Mouse (Mus musculus) layer of hippocampus, postnatal 14 days (tissue): ENCODE results near the gene Srrt. TPM values are rescaled to one million over a fixed set of nuclear protein-coding genes. Genes with fewer than 3 reads are reported as not detected.
A peak's percentile ranks its signal among the peaks of the same experiment; 100 is the strongest.

Experiments
- DNase-seq, 2 experiments: peaks; one replicate each; pipeline ENCODE4 v3.0.0; 2021 to 2022; ENCODE audit warnings: low spot score in 2 of 2, mixed read lengths in 1 of 2
- long read RNA-seq, 2 experiments: library from polyadenylated mRNA; stranded (forward); transcript quantifications; one replicate each; pipeline ENCODE4 v2.0.0; 2021
- total RNA-seq, 2 experiments: library from RNA; stranded (reverse); gene quantifications; 2 replicates each; pipeline ENCODE4 v1.2.3; 2021

The Srrt gene
- total RNA-seq, result 100 to 1,000 TPM; 189 to 217 TPM
- long read RNA-seq, experiment 1, transcript Srrt-201 (20 exons, 3,024 nt), result major isoform, 14 of 66 reads
- long read RNA-seq, experiment 1, partial matches to known transcripts, result 23 of 66 reads
- long read RNA-seq, experiment 1, other reads (novel, unspliced or antisense), result 23 of 66 reads
- long read RNA-seq, experiment 2, transcript Srrt-212 (20 exons, 2,988 nt), result minor isoform, 9 of 89 reads
- long read RNA-seq, experiment 2, transcript Srrt-201 (20 exons, 3,024 nt), result major isoform, 14 of 89 reads
- long read RNA-seq, experiment 2, partial matches to known transcripts, result 48 of 89 reads
- long read RNA-seq, experiment 2, other reads (novel, unspliced or antisense), result 16 of 89 reads

DNA sequence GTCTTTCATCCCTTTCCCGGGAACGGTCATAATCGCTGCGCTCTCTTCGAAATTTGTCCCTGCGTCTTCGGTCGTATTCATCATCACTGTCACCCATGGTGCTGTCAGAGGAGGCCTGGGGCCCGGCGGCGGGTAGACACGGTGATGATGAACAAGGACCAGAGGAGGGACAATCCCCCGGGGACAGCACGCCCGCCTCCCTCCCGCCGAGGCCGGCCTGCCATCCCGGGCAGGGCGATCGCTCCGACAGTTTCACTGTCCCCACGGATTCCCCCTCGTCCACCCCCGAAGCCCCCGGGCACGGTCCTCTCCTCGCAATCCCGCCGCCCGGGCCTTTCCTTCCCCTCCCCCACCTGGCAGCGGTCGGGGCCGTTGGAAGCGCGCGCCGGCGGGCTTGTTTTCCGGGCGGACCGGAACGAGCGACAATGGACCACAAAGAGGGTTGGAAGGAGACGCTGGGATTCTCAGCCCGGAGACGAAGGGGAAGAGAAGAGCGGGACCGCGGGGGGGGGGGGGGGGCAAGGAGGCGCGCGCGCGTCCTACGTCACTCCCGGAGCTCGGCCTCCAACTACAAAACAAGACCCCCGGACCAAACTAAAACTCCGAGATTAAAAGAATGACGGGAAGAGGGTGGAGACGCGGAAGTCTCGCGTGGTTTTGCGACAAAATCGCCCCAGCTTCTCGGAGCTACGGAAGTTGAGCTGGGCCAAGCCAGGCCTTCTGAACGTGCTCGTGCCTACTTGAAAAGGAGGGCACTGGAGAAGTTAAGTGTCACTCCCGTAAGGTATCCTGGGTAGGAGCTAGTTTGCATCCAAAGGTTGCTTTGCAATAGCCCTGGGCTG lies at the start of gene Srrt:
TSS of gene Srrt (minus strand) at position 604 of the 842 bp plus-strand sequence.
- DNase-seq, result peak; percentile 91 to 96

DNA sequence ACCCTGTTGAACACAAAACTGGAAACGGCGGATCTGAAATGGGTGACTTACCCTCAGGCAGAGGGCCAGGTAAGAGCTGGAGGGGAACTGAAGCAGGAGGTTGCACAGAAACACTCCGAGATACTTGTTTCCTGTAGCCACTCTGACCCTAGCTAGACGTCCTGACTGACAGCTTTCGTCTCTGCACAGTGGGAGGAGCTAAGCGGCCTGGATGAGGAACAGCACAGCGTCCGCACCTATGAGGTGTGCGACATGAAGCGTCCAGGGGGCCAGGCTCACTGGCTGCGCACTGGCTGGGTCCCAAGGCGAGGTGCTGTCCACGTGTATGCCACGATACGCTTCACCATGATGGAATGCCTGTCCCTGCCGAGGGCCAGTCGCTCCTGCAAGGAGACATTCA lies 46.6 kb upstream of the Srrt start:
- no peak for DNase-seq

DNA sequence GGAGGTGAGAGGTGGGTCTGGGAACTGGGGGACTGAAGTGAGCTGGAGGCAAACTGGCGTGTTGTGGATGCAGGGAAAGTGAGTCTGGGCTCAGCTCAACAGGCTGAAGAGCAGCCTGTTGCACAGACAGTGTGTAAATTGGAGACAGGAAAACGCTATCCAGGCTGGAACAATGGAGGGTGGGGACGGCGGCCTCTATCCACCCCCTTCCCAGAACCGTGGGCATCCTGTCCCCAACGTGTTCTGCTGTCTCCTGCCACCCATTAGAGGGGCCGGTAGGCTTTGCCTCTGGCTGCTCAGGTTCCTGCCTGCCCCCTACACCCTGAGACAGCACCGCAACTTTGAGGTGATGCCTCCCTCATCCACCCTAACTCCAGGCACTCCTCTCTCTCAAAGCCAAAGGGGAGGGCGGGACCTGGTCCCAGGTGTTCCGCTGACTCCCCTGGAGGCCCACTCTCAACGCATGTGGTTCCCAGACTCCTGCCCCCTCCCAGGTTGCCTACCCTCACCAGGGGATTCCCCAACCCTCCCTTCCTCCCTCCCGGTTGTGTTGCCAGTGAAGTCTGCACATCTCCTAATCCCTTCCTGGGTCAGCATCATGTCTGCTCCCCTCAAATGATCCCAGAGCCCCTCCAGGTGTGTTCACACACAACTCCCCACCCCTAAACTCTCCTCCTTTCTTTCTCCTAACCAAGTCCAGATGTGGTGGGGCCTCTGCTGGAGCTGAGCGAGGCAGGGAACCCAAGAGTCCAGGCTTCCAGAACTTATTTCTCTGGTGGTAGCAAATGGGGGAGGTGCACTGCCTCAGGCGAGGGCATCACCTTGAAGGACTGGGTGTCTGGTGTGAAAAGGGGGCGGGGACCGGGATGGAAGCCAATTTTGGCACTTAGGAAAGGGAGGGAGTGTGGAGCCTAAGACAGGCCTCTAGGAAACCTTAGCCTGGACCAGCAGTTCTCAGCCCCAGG lies 44.8 kb upstream of the Srrt start:
- DNase-seq, result no peak

DNA sequence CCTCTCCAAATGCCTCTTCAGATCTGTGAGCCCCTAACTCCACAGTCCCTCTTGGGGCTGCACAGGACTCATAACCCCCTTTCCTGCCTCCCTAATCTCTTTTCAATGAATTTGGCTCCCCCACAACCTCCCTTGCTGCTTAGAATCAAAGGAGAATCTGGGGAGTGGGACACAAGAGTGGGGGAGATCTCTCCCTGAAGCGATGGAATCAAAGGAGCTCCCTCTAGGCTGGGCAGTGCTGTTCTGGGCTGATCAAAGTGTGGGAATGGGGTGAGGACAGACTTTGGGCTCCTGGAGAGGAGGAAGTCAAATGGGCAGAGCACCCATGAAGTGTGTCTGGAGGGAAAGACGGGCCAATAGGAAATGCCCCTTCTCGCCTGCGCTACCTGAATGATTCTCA lies 43.9 kb upstream of the Srrt start:
- no peak for DNase-seq

DNA sequence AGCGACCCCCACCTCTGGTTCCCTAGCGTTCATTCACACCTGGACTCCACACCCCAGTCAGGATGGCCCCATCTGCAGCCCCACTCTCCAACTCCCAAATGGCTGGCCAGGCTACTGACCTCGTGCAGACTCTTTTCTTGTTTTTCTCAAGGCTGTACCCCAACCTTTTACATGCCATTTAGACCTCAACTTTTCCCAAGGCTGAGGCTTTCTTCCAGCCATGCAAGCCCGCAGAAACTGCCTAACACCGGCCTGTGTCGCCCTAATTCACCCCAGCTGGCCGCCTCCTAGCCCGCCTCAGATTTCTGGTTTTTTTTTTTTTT lies 43.5 kb upstream of the Srrt start:
- DNase-seq, result no peak

DNA sequence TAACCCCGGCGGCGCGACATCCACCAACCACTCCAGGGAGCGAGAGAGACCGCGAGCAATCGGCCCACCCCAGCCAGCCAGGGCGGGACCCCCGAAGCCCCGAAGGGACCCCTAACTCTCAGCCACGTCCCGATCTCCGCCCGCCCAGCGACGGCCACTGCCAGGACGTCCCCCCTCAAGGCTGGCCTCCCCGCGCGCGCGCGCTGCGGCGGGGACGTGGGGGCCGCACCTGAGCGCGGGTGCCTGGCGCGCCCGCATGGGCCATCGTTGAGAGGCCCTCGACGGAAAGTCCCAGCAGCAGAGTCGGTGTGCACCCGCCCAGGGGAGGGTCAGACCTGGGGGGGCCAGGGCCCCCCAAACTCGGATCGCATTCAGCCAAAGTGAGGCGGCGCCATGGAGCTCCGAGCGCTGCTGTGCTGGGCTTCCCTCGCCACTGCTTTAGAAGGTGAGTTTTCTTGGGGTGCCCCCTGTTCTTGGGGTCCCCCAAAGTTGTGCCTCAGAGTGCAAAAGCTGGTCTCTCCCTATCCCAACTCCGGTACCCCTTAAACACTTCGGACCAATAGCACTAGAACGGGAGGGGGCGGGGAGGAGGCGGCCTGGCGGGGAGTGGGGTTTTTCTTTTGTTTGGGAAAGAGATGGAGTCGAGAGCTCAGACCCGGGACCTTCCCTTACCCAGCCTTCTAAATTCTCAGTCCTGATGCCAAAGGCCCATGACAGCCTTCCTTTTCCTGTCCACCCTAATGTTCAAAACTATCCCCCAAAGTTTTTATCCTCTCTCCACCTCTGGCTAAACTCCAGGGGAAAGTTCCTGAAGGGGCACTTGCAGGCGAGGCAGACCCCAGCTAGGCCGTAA lies 43.0 kb upstream of the Srrt start:
- DNase-seq, result no peak

DNA sequence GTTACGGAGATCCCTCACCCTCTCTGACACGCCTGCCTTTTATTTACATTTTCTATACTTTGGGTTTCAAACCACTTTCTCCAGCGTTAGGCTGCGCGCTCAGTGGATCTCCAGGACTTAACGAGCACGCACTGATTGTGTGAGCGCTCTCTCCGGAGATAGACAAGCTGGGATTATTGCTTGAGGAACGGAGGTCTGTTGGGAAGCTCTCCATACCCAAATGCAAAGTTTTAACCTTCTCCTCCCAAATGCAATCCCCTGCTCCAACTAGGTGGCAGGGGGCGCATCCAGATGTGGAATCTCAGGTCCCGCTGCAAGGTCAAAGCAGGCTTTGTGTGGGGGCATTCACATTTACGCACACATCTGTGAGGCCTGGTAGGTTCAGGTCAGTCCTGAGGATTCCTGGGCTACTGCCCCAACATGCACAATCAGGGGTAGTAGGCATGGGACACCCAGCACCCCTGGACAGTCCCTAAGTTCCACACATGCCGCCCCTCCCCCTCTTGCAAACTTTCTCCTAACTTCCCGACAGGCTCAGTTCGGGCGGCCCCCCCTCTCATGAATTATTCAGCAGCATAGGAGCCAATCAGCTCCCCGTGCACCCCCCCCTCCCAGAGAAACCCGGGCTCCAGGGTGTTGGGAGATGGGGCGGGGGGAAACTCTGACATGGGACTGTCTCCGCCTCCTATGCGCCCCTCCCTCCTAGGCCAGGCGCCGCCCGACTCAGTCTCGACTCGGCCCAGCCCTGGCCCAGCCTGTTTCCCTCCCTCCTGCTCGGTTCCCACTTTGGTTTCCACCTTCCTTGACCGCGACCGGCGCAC lies 42.1 kb upstream of the Srrt start, which contains the start of gene Ephb4:
TSS of gene Ephb4 (plus strand) at position 726 of the 821 bp plus-strand sequence.
- peak; percentile 51 to 73 for DNase-seq

DNA sequence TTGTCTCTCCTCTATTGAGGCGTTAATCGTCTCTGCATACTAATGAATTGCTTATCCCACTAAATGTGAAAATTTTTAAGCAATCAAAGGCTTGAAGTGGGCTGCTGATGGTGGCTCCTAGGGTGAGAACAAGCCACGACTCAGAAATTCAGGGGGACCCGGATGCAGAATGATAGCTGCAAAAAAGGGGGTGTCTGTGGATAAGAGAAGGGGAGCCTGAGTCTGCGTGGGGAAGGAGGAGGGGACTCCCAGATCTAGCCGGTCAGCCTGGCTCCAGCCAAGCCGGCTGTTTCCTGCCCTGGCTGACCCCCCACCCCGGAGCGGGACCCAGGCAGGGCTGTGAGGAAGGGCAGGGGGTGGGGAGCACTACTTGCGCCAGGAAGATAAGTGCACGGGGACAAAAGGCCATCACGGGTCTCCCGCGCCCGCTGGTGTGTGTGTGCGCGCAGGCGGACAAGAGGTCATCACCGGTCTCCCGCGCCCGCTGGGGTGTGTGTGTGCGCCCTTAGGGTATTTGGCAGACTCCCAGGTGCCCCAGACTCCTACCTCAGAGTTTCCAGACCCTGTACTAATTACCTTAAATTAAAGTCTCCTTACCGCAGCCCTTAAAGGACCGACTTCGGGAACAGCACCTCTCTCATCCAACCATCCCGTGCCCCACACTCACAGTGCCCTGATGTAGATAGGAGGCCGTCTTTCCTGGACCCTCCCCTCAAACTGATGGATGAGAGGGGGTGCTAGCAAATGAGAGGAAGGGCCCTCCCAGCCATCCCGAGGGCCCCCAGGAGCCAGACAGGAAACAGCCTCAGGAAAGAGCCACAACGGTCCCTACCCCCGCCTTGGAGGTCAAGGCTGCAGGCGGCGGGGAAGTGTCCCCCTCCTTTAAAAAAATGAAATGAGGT lies 41.3 kb upstream of the Srrt start:
- no peak for DNase-seq

DNA sequence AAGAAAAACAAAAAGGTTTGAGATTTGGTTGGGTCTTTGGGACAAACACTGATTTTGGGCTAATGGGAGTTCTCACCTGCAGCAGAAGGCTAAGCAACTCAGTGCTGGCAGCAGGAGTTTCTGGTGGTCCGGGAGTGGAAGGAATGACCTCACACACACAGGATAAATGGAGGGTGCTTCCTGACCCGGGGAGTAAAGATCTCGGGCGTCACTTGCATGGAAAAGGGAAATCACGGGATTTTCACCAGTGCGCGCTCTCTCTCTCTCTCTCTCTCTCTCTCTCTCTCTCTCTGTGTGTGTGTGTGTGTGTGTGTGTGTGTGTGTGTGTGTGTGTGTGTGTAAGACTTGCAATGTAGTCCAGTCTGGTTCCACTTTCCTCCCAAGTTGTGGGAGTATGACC lies 40.4 kb upstream of the Srrt start:
- DNase-seq, result no peak

DNA sequence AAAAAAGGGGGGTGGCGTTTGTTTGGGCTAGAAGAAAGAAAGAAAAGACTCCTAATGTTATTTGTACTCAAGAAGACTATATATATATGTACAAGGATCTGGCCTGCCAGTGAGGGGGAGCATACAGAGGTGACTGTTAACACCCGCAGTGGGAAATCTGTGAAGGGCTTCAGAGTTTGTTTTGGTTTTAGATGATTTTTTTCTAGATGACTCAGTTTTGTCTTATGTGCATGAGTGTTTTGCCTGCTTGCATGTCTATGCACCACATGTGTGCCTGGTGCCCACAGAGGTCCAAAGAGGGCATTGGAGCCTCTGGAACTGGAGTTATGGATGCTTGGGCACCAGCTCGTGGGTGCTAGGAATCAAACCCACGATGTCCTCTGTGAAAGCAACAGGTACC lies 39.5 kb upstream of the Srrt start:
- DNase-seq, result no peak

DNA sequence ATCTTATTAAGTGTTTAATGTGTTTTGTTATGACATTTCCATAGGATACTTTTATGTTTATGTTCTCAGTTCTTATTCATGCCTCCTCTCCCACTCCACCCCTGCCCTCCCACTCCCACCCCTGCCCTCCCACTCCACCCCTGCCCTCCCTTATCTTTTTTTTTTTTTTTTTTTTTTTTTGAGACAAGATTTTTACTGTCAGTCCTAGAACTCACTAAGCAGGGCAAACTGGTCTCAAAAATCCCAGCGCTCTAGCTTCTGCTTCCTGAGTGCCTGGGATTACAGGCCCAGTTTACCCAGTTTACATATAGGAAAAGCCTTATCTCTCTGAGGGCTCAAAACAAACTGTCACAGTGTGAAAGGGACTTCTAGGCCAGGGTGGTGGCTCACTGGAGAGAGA lies 38.9 kb upstream of the Srrt start:
- DNase-seq, result no peak

DNA sequence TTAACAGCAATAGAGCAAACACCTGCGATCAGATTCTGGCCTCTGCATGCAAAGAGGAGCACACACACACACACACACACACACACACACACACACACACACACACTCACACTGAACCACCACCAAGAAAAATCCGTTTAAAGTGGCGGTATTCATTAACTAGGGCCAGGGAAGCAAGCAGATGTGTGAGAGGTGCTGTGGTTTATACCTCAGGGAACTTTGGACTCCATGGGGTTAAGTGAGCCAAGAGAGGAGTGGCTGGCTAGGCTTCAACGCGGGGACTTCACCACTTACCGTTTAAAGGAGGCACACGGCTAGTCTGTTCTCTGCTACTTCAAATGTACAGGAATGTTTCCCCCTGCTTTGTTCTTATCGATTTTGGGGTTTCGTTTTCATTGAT lies 38.3 kb upstream of the Srrt start:
- no peak for DNase-seq

DNA sequence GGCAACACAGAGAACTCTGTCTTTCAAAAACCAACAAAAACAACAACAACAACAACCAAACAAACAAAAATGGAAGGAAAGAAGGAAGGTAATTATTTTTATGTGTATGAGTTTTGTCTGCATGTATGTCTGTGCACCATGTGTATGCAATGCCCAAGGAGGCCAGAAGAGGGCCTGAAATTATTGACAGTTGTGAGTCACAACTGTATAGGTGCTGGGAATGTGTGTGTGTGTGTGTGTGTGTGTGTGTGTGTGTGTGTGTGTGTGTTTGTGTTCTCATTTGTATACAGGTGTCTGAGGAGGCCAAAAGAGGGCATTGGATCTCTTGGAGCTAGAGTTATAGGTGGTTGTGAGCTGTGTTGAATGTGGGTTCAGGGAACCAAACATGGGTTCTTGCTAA lies 36.4 kb upstream of the Srrt start:
- DNase-seq, result no peak

DNA sequence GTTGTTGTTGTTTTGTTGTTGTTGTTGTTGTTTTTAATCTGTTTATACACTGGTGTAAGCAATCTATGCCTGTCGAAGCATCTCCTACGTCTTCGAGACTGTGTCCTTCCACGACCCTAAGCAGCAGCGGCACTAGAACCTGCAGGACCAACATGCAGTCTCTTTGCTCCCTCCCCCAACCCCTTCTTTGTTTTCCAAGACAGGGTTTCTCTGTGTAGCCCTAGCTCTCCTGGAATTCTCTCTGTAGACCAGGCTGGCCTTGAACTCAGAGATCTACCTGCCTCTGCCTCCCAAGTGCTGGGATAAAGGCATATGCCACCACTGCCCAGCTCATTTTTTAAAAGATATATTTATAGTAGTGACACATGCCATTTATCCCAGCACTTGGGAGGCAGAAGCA lies 35.9 kb upstream of the Srrt start:
- no peak for DNase-seq

DNA sequence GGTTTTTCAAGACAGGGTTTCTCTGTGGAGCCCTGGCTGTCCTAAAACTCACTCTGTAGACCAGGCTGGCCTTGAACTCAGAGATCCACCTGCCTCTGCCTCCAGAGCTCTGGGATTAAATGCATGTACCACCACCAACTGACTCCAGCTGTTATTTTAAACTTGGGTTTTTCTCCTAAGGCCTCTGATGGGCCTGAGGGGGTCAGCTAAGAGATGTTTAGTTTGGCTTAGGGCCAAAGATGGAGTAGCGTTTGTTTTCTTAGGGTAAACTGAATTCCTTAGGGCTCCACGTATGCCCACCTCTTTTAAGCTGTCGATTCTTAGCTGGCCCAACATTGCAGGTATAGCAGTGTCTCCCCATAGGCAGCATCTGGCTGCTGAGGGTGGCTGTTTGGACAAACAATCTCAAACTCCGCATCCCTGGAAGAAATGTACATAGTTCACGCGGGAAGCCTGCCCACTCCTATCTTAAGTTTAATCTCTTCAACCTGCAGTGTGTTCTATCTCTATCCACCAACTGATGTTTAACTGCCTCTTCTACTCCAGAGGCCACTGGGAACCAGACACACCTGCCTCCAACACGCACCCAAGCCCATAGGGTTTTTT lies 35.0 kb upstream of the Srrt start:
- DNase-seq, result no peak

DNA sequence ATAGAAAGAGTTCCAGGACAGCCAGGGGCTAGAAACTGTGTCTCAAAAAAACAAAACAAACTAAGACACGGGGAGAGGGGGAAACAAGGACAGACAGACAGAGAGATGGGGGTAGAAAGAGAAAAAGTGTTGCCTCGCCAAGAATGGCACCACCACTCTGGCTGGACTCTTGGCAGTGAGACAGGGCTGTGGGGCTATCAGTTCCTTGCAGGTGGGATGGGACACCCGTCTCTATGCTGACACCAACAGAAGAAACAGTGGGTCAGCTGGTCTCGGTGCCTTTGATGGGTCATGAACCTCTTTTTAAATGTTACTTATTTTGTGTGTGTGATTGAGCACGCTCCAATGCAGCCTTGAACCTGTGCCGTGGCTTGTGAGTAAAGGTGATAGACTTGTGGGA lies 32.7 kb upstream of the Srrt start:
- no peak for DNase-seq

DNA sequence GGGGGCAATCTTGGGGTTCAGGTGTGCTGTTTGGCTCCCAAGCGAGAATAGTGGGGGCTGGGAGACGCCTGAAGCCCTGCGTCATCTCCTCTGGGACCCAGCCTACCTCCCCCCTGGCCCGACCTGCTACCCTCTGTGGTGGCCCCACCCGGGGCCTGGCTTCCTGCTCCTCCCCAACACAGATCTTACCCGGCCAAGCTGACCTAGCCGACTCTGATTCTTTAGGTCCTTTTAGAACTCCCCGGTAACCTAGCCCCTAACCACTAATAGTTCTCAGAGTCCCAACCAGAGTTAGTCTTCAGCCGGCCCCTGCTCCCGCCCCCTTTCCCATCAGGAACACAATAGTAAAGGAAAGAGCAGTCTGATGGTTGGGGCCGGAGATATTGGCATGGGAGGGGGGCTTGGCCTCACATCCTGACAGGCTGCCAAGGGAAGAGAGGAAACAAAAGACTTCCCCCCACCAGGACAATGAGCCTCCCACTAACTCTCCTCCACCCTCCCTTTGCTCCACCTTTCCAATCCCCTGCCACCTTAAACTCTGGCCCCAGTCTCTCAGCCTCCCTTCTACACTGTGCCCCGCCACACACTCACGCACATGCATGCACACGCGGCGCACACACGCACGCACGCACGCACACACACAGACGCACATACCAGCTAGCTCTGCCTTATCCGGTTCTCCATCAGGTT lies 32.0 kb upstream of the Srrt start:
- peak in 1 of 2 experiments; percentile 22 for DNase-seq
